Mouse (Mus musculus) retina, embryonic 14.5 days (tissue): ENCODE measurements around the gene Zswim3.
"Not testable (repeated sequence)": the region's sequence is repeated elsewhere in the genome, so short reads cannot be mapped to it uniquely, and the experiment has no call there.

Source experiments
- DNase-seq: peaks from one replicate; pipeline ENCODE4 v3.0.0-alpha.2; 2015; ENCODE audit warnings: low spot score

Zswim3 gene

GRCm38 (mm10) chr2:164813557-164813956 is 8.7 kb downstream of the Zswim3 start:
- DNase-seq: no peak

- DNase-seq: no peak
Observed at GRCm38 (mm10) chr2:164815348-164815747, 10.4 kb downstream of the Zswim3 start.

GRCm38 (mm10) chr2:164815821-164816220 is 10.9 kb downstream of the Zswim3 start:
- no peak for DNase-seq

- DNase-seq: no peak
Observed at GRCm38 (mm10) chr2:164817206-164817605, 12.3 kb downstream of the Zswim3 start.

- DNase-seq: no peak
Observed at GRCm38 (mm10) chr2:164817703-164818102, 12.8 kb downstream of the Zswim3 start.

GRCm38 (mm10) chr2:164821060-164821459 is 16.2 kb downstream of the Zswim3 start:
- DNase-seq: no peak

- peak; percentile 100 for DNase-seq
Observed at GRCm38 (mm10) chr2:164822636-164823165, 17.8 kb downstream of the Zswim3 start, which contains the start of gene Zswim1. TSS of gene Zswim1 (plus strand) at chr2:164822686.

- peak; percentile 65 for DNase-seq
Observed at GRCm38 (mm10) chr2:164823181-164823585, 18.3 kb downstream of the Zswim3 start.

GRCm38 (mm10) chr2:164823969-164824368 is 19.1 kb downstream of the Zswim3 start:
- DNase-seq: no peak

GRCm38 (mm10) chr2:164825521-164825920 is 20.6 kb downstream of the Zswim3 start:
- no peak for DNase-seq

GRCm38 (mm10) chr2:164827146-164827850 is 22.4 kb downstream of the Zswim3 start:
- no peak for DNase-seq

- no peak for DNase-seq
Observed at GRCm38 (mm10) chr2:164828437-164828836, 23.5 kb downstream of the Zswim3 start, which contains the start of gene Spata25. TSS of gene Spata25 (minus strand) at chr2:164828537.

- DNase-seq: no peak
Observed at GRCm38 (mm10) chr2:164829090-164829489, 24.2 kb downstream of the Zswim3 start.

GRCm38 (mm10) chr2:164831029-164831428 is 26.1 kb downstream of the Zswim3 start:
- DNase-seq: no peak

- DNase-seq: no peak
Observed at GRCm38 (mm10) chr2:164832032-164832747, 27.3 kb downstream of the Zswim3 start.

GRCm38 (mm10) chr2:164832748-164833301 is 27.9 kb downstream of the Zswim3 start, which contains the start of gene Ctsa:
TSS of gene Ctsa (plus strand) at chr2:164832873.
- peak; percentile 77 for DNase-seq

GRCm38 (mm10) chr2:164833314-164833959 is 28.5 kb downstream of the Zswim3 start, which contains the start of gene Neurl2:
TSS of gene Neurl2 (minus strand) at chr2:164833456.
- DNase-seq: peak; percentile 96

- no peak for DNase-seq
Observed at GRCm38 (mm10) chr2:164834531-164834930, 29.6 kb downstream of the Zswim3 start.

- no peak for DNase-seq
Observed at GRCm38 (mm10) chr2:164835164-164835563, 30.3 kb downstream of the Zswim3 start.

- no peak for DNase-seq
Observed at GRCm38 (mm10) chr2:164845782-164846181, 40.9 kb downstream of the Zswim3 start.

GRCm38 (mm10) chr2:164850061-164850460 is 45.2 kb downstream of the Zswim3 start:
- DNase-seq: no peak

GRCm38 (mm10) chr2:164855572-164855971 is 50.7 kb downstream of the Zswim3 start:
- not testable (repeated sequence) for DNase-seq
